Mouse (Mus musculus): Measurements from ENCODE around the gene Cnot4.

Gene Cnot4

DNA sequence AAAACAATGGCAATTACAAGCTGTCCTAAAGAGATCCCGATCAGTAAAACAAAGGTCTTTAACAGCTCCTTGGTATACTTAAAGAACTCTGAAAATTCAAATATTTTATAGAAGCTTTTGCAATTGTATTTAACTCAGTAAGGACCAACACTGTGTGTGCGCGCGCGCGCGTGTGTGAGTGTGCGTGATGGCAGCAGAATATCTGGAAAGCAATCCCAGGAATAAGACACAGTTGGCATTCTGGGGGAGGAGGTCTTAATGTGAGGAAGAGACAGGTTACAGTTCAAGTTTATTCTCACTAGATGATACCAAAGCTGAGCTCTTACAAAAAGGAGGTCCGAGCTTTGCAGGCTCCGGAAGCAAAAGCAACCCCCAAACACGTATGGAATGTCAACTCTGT lies 100.2 kb downstream of the Cnot4 start:
- DNase-seq (ENCODE audit: extremely low read depth, low read depth) = no peak

- DNase-seq (ENCODE audit: extremely low read depth, low read depth) = no peak
Measured at GRCm38 (mm10) chr6:35032704-35033103, 100.8 kb downstream of the Cnot4 start.

GRCm38 (mm10) chr6:35030811-35031210 lies 102.7 kb downstream of the Cnot4 start:
- no peak for DNase-seq (ENCODE audit: extremely low read depth, low read depth)

GRCm38 (mm10) chr6:35030226-35030625 lies 103.3 kb downstream of the Cnot4 start:
- no peak for DNase-seq (ENCODE audit: extremely low read depth, low read depth)

DNA sequence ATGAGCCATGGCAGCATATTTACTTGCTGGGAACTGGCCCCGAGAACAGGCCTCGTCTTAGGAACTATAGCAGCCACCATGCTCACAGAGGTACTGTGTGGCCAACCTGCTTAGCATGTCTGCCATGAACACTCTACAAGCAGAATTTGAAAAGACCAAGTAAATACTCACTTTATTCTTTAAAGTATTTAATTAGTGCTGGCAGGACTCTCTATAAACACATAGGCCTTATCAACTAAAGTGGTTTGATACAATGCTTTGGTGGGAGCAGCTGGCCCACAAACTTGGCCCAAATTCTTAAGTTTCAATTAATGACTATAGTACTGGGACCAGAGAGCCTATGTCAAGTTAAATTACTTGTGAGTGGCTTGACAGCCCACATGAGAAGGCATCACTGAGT lies 105.5 kb downstream of the Cnot4 start:
- no peak for DNase-seq (ENCODE audit: extremely low read depth, low read depth)

DNA sequence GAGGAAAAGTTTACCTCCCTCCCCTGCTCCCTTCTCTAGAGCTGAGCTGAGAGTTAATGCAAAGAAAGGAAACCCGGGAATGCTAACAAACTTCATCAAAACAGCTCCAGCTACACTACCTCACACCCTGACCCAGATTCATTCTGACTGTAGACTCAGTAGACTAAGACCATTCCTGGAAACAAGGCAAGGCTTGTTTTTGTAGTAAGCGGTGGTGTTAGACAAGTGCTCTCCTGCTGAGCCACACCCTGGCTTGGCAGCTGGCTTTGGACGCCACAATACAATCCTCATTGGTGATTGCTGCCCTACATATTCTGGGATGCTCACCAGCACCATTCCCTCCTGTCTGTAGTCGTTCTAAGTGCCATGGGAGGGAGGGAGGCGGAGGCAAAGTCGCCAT lies 106.3 kb downstream of the Cnot4 start:
- DNase-seq (ENCODE audit: extremely low read depth, low read depth) = no peak

DNA sequence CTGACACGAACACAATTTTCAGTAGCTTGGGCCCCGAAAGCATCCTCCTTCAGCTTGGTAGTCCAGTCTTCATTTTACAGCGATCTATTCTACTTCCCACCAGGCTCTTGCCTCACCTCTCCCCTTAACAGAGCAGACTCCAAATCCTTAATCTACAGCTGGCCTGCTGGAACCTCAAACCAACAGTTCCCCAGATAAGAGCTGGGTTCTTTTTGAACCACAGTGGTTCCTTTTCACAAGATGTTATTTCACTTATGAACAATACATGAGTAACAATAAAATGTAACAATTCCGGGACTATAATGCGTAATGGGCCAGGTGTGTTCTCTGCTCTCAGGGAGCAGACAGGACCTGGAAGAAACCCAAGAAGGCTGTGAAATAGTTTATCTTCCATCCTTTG lies 116.9 kb downstream of the Cnot4 start:
- DNase-seq (ENCODE audit: extremely low read depth, low read depth) = no peak

DNA sequence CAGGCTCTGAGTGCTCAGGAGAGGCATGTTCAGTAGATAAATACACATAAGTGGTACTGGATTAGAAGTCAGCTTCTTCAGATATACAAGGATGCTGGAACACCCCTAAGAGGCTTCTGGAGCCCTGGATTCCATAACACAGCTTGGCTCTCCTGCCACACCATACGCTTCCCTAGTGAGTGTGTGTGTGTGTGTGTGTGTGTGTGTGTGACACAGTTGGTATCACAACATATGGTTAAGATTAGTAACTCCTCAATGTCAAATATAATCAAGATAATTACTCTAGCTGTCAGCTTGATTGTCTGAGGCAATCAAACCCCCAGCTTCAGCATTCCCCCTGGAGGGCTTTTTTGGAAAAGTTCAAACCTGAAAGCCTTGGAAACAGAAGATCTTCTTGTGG lies 121.6 kb downstream of the Cnot4 start:
- no peak for DNase-seq (ENCODE audit: extremely low read depth, low read depth)

DNA sequence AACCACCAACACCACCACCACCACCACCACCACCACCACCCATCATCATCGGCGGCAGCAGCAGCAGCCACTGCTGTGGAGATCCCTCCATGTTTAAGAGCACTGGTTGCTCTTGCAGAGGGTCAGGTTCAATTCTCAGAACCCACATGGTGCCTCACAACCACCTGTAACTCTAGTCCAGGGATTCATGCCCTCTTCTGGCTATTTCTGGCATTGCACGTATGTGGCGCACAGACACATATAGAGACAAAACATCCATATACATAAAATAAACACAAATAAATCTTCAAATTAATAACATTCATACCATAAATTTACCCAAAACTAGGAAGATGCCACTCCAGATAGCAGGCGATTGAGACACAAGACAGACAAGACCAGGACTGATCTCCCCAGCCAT lies 122.8 kb downstream of the Cnot4 start:
- no peak for DNase-seq (ENCODE audit: extremely low read depth, low read depth)

DNA sequence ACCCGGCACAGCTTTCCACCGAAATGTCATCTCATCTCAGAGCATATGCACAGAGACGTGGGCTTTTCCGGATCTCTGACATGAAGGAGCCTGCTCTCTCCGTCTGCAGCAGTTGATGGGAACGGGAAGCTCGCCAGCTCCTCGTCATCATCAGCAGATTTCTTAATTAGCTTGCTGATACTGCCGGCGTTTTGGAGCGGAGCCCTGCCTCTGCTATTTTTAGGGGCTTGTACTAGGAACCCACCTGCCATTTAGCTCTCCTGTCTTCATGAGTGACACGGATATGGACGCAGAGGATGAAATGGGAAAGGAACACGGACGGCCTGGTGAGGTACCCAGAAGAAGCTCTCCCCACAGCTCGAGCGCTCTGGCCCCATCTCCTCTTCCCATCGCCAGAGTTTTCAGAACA lies 131.3 kb downstream of the Cnot4 start:
- no peak for DNase-seq (ENCODE audit: extremely low read depth, low read depth)

GRCm38 (mm10) chr6:34999101-34999500 lies 134.4 kb downstream of the Cnot4 start:
- no peak for DNase-seq (ENCODE audit: extremely low read depth, low read depth)

- no peak for DNase-seq (ENCODE audit: extremely low read depth, low read depth)
Measured at GRCm38 (mm10) chr6:34996496-34996895, 137.0 kb downstream of the Cnot4 start.

DNA sequence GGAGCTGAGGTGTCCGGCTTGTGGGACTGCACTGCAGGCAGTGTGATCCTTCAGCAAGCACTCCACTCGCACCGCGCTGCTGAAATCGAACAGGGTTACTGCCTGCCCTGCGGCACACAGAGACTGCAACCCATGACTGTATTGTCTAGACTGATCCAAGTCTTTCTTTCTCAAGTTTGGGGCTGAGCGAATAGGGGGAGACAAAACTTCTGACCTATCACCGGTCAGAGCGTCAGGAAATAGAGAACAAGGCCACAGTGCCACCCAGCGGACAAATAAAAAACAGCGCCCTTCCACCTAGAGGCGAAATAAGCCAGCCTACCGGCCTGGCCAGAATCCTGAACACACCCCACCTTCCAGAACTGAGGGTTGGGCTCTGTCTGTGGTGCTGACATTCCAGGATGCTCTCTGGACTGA lies 138.3 kb downstream of the Cnot4 start:
- DNase-seq (ENCODE audit: extremely low read depth, low read depth) = peak; percentile 82

GRCm38 (mm10) chr6:34994692-34995091 lies 138.8 kb downstream of the Cnot4 start:
- DNase-seq (ENCODE audit: extremely low read depth, low read depth) = peak; percentile 44

DNA sequence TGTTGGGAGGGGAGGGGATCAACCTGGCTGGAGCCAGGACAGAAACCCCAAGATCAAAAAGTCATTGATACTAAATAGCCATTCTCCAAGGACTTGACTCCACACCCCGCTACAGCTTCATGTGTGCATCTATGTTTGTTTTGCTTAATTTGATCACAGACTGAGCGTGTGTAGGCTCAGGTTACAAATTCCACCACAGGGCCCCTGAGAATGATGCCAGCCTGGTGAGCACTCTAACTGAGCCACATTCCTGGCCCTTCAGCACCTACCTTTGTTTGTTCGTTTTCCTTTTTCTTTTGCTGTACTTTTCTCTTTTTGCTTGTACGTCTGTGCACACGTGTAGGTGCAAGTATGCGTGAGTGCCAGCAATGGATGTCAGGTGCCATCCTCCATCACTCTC lies 144.3 kb downstream of the Cnot4 start:
- DNase-seq (ENCODE audit: extremely low read depth, low read depth) = no peak

GRCm38 (mm10) chr6:34988081-34988761 lies 145.3 kb downstream of the Cnot4 start, which contains the start of gene Slc23a4:
TSS of gene Slc23a4 (minus strand) at chr6:34988404.
- DNase-seq (ENCODE audit: extremely low read depth, low read depth) = no peak

- no peak for DNase-seq (ENCODE audit: extremely low read depth, low read depth)
Measured at GRCm38 (mm10) chr6:34987085-34987645, 146.4 kb downstream of the Cnot4 start.

DNA sequence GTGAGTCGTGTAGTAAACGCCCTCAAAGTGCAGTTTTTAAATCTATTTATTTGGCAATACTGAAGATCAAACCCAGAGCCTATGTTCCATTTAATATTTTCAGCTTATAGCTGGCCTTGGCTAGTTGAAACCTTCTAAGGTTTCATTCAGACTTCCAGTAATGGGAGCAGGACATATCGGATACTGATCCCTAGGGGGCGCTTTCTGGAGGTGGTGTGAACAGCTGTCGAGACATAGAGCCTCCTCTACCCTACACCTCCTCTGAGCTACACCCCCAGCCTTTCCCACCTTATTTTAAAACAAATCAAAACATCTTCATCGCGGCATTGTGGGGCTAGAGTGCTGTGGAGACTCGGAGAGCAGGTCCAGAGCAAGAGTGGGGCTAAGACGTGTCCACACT lies 152.9 kb downstream of the Cnot4 start:
- DNase-seq (ENCODE audit: extremely low read depth, low read depth) = no peak

GRCm38 (mm10) chr6:34979291-34979690 lies 154.2 kb downstream of the Cnot4 start:
- no peak for DNase-seq (ENCODE audit: extremely low read depth, low read depth)
